Mouse (Mus musculus) limb, embryonic 15.5 days (tissue): ENCODE results near the gene Kcnn3. TPM values are rescaled to one million over a fixed set of nuclear protein-coding genes. Genes with fewer than 3 reads are reported as not detected.

Source experiments
- ATAC-seq: fragments of 200-750 bp; cut with Nextera tagmentation; 2 replicates; pipeline ENCODE4 v1.8.0; 2017; ENCODE audit warnings: low read depth, moderate TSS enrichment; ENCODE audit not compliant: insufficient number of reproducible peaks, low FRiP score, low TSS enrichment
- H3K27ac ChIP-seq: fragments of 300-500 bp; sonication (generic); 2 replicates; pipeline ENCODE4 v1.5.1; 2015; ENCODE audit warnings: moderate library complexity, mild to moderate bottlenecking, inconsistent platforms
- H3K27me3 ChIP-seq: fragments of 300-500 bp; sonication (generic); 2 replicates; pipeline ENCODE4 v1.6.1; 2015; ENCODE audit warnings: inconsistent platforms
- H3K36me3 ChIP-seq: fragments of 300-500 bp; sonication (generic); 2 replicates; pipeline ENCODE4 v1.6.1; 2015; ENCODE audit warnings: inconsistent platforms
- H3K4me1 ChIP-seq: fragments of 300-500 bp; sonication (generic); 2 replicates; pipeline ENCODE4 v1.6.1; 2015; ENCODE audit warnings: inconsistent platforms
- H3K4me2 ChIP-seq: fragments of 300-500 bp; sonication (generic); 2 replicates; pipeline ENCODE4 v1.6.1; 2015; ENCODE audit warnings: mild to moderate bottlenecking, inconsistent platforms
- H3K4me3 ChIP-seq: fragments of 300-500 bp; sonication (generic); 2 replicates; pipeline ENCODE4 v1.5.1; 2015; ENCODE audit warnings: mild to moderate bottlenecking, inconsistent platforms
- H3K9ac ChIP-seq: fragments of 300-500 bp; sonication (generic); 2 replicates; pipeline ENCODE4 v1.6.1; 2015; ENCODE audit warnings: inconsistent platforms
- H3K9me3 ChIP-seq: fragments of 300-500 bp; sonication (generic); 2 replicates; pipeline ENCODE4 v1.6.1; 2016; ENCODE audit warnings: inconsistent platforms
- WGBS: fragments of 180-500 bp; shearing (Covaris S2); methylation state at CpG from one replicate; pipeline ENCODE4 v1.1.7; 2015; 5-methylcytosine and 5-hydroxymethylcytosine counted together
- polyA plus RNA-seq: library from polyadenylated mRNA; unstranded; fragments of >200 nt; fragmentation: Nextera tagmentation; extraction: Ambion mirVana; gene quantifications from 2 replicates; pipeline ENCODE4 v1.2.1, GENCODE M21; 2015

The Kcnn3 gene
- polyA plus RNA-seq, 1 experiment from 2014 or later: 4.7 TPM

- no peaks in the 10 kb centered on the region for H3K36me3 ChIP-seq
- no peak for ATAC-seq
Measured at GRCm38 (mm10) chr3:89569707-89570324, 49.9 kb downstream of the Kcnn3 start.

GRCm38 (mm10) chr3:89570362-89570761 lies 50.4 kb downstream of the Kcnn3 start:
- Histone ChIP-seq H3K36me3 (no peaks in the 10 kb centered on the region), H3K27me3 (no peaks in the 10 kb centered on the region), H3K9me3 (no peaks in the 10 kb centered on the region), H3K4me2 (no peak overlapping the region), H3K4me3 (no peak overlapping the region), H3K9ac (no peak overlapping the region), H3K4me1 (no peaks in the 10 kb centered on the region), H3K27ac (no peak overlapping the region)
- WGBS: 50% methylated on average over 3 of the region's 3 CpGs
- ATAC-seq: no peak

More at GRCm38 (mm10) chr3:89569707-89570324, 49.9 kb downstream of the Kcnn3 start:
- H3K27me3 ChIP-seq: no peaks in the 10 kb centered on the region
- H3K27ac ChIP-seq: no peak overlapping the region
- H3K9me3 ChIP-seq: no peaks in the 10 kb centered on the region
- WGBS: 36% methylated on average over 7 of the region's 7 CpGs
- no peak overlapping the region for H3K4me3 ChIP-seq
- no peak overlapping the region for H3K4me2 ChIP-seq
- no peaks in the 10 kb centered on the region for H3K4me1 ChIP-seq
- H3K9ac ChIP-seq: no peak overlapping the region

GRCm38 (mm10) chr3:89574260-89574659 lies 54.3 kb downstream of the Kcnn3 start:
- 0 out of 2 replicates have a peak, but pooled peaks cover 4% of the 10 kb centered on the region for H3K4me1 ChIP-seq
- H3K4me3 ChIP-seq: no peak overlapping the region
- H3K9me3 ChIP-seq: no peaks in the 10 kb centered on the region
- no peak overlapping the region for H3K4me2 ChIP-seq
- H3K27ac ChIP-seq: no peak overlapping the region
- H3K27me3 ChIP-seq: no peaks in the 10 kb centered on the region
- WGBS: 46% methylated on average over 2 of the region's 2 CpGs
- no peak for ATAC-seq
- no peak overlapping the region for H3K9ac ChIP-seq
- no peaks in the 10 kb centered on the region for H3K36me3 ChIP-seq

GRCm38 (mm10) chr3:89576381-89576780 lies 56.4 kb downstream of the Kcnn3 start:
- 0 out of 2 replicates have a peak, but pooled peaks cover 8% of the 10 kb centered on the region for H3K4me1 ChIP-seq
- no peak overlapping the region for H3K4me3 ChIP-seq
- H3K9me3 ChIP-seq: no peaks in the 10 kb centered on the region
- H3K27me3 ChIP-seq: no peaks in the 10 kb centered on the region
- no peak overlapping the region for H3K4me2 ChIP-seq
- no peak for ATAC-seq
- H3K27ac ChIP-seq: no peak overlapping the region
- H3K9ac ChIP-seq: no peak overlapping the region
- H3K36me3 ChIP-seq: no peaks in the 10 kb centered on the region
- WGBS: 85% methylated on average over 6 of the region's 6 CpGs

GRCm38 (mm10) chr3:89577154-89577553 lies 57.2 kb downstream of the Kcnn3 start:
- Histone ChIP-seq H3K27me3 (no peaks in the 10 kb centered on the region), H3K4me3 (no peak overlapping the region), H3K9ac (no peak overlapping the region), H3K9me3 (no peaks in the 10 kb centered on the region), H3K4me1 (0 out of 2 replicates have a peak, but pooled peaks cover 8% of the 10 kb centered on the region), H3K36me3 (no peaks in the 10 kb centered on the region), H3K27ac (no peak overlapping the region), H3K4me2 (no peak overlapping the region)
- no peak for ATAC-seq
- WGBS: 79% methylated on average over 5 of the region's 5 CpGs

- no peak overlapping the region for H3K27ac ChIP-seq
- 79% methylated on average over 4 of the region's 4 CpGs for WGBS
- no peak overlapping the region for H3K4me2 ChIP-seq
- no peaks in the 10 kb centered on the region for H3K36me3 ChIP-seq
- no peak for ATAC-seq
- no peak overlapping the region for H3K9ac ChIP-seq
- no peaks in the 10 kb centered on the region for H3K27me3 ChIP-seq
- 0 out of 2 replicates have a peak, but pooled peaks cover 8% of the 10 kb centered on the region for H3K4me1 ChIP-seq
- H3K9me3 ChIP-seq: no peaks in the 10 kb centered on the region
- no peak overlapping the region for H3K4me3 ChIP-seq
Measured at GRCm38 (mm10) chr3:89578083-89578482, 58.1 kb downstream of the Kcnn3 start.

GRCm38 (mm10) chr3:89578803-89579202 lies 58.8 kb downstream of the Kcnn3 start:
- H3K27me3 ChIP-seq: no peaks in the 10 kb centered on the region
- H3K9me3 ChIP-seq: no peaks in the 10 kb centered on the region
- peaks cover 9% of the 10 kb centered on the region; the same call in 1 of the 2 replicates for H3K4me1 ChIP-seq
- no peak for ATAC-seq
- no peak overlapping the region for H3K27ac ChIP-seq
- H3K9ac ChIP-seq: no peak overlapping the region
- H3K4me3 ChIP-seq: no peak overlapping the region
- 33% methylated on average over 10 of the region's 10 CpGs for WGBS
- no peak overlapping the region for H3K4me2 ChIP-seq
- H3K36me3 ChIP-seq: no peaks in the 10 kb centered on the region

- Histone ChIP-seq H3K9me3 (no peaks in the 10 kb centered on the region), H3K4me2 (no peak overlapping the region), H3K27ac (0 out of 2 replicates have a peak overlapping the region, but pooled peaks have one; percentile 22), H3K9ac (no peak overlapping the region), H3K27me3 (no peaks in the 10 kb centered on the region), H3K4me1 (peaks cover 34% of the 10 kb centered on the region), H3K36me3 (no peaks in the 10 kb centered on the region), H3K4me3 (no peak overlapping the region)
- no peak for ATAC-seq
- 19% methylated on average over 4 of the region's 4 CpGs for WGBS
Measured at GRCm38 (mm10) chr3:89584254-89584653, 64.3 kb downstream of the Kcnn3 start.

GRCm38 (mm10) chr3:89588436-89588835 lies 68.5 kb downstream of the Kcnn3 start:
- H3K4me2 ChIP-seq: no peak overlapping the region
- H3K9ac ChIP-seq: no peak overlapping the region
- no peak overlapping the region for H3K27ac ChIP-seq
- ATAC-seq: no peak
- no peaks in the 10 kb centered on the region for H3K9me3 ChIP-seq
- H3K36me3 ChIP-seq: no peaks in the 10 kb centered on the region
- no peaks in the 10 kb centered on the region for H3K27me3 ChIP-seq
- no peak overlapping the region for H3K4me3 ChIP-seq
- WGBS: 45% methylated on average over 11 of the region's 11 CpGs
- H3K4me1 ChIP-seq: peaks cover 54% of the 10 kb centered on the region

- Histone ChIP-seq H3K36me3 (no peaks in the 10 kb centered on the region), H3K4me1 (peaks cover 55% of the 10 kb centered on the region), H3K27me3 (no peaks in the 10 kb centered on the region), H3K4me2 (no peak overlapping the region), H3K27ac (no peak overlapping the region), H3K4me3 (no peak overlapping the region), H3K9me3 (no peaks in the 10 kb centered on the region), H3K9ac (no peak overlapping the region)
- ATAC-seq: no peak
- WGBS: 69% methylated on average over 3 of the region's 3 CpGs
Measured at GRCm38 (mm10) chr3:89589321-89589720, 69.4 kb downstream of the Kcnn3 start.

- 97% methylated on average over 4 of the region's 4 CpGs for WGBS
Measured at GRCm38 (mm10) chr3:89590386-89590785, 70.4 kb downstream of the Kcnn3 start.

GRCm38 (mm10) chr3:89591461-89591860 lies 71.5 kb downstream of the Kcnn3 start:
- no peak overlapping the region for H3K4me2 ChIP-seq
- no peaks in the 10 kb centered on the region for H3K27me3 ChIP-seq
- H3K36me3 ChIP-seq: no peaks in the 10 kb centered on the region
- no peak overlapping the region for H3K4me3 ChIP-seq
- peaks cover 50% of the 10 kb centered on the region for H3K4me1 ChIP-seq
- no peak for ATAC-seq
- WGBS: 41% methylated on average over 3 of the region's 3 CpGs
- 0 out of 2 replicates have a peak overlapping the region, but pooled peaks have one; percentile 43 for H3K27ac ChIP-seq
- H3K9me3 ChIP-seq: no peaks in the 10 kb centered on the region
- H3K9ac ChIP-seq: no peak overlapping the region

More at GRCm38 (mm10) chr3:89590386-89590785, 70.4 kb downstream of the Kcnn3 start:
- H3K4me3 ChIP-seq: no peak overlapping the region
- H3K36me3 ChIP-seq: no peaks in the 10 kb centered on the region
- no peak overlapping the region for H3K9ac ChIP-seq
- H3K27ac ChIP-seq: no peak overlapping the region
- no peaks in the 10 kb centered on the region for H3K27me3 ChIP-seq
- no peaks in the 10 kb centered on the region for H3K9me3 ChIP-seq
- H3K4me1 ChIP-seq: peaks cover 52% of the 10 kb centered on the region
- H3K4me2 ChIP-seq: no peak overlapping the region
- ATAC-seq: no peak
